In the genomic region with DNA sequence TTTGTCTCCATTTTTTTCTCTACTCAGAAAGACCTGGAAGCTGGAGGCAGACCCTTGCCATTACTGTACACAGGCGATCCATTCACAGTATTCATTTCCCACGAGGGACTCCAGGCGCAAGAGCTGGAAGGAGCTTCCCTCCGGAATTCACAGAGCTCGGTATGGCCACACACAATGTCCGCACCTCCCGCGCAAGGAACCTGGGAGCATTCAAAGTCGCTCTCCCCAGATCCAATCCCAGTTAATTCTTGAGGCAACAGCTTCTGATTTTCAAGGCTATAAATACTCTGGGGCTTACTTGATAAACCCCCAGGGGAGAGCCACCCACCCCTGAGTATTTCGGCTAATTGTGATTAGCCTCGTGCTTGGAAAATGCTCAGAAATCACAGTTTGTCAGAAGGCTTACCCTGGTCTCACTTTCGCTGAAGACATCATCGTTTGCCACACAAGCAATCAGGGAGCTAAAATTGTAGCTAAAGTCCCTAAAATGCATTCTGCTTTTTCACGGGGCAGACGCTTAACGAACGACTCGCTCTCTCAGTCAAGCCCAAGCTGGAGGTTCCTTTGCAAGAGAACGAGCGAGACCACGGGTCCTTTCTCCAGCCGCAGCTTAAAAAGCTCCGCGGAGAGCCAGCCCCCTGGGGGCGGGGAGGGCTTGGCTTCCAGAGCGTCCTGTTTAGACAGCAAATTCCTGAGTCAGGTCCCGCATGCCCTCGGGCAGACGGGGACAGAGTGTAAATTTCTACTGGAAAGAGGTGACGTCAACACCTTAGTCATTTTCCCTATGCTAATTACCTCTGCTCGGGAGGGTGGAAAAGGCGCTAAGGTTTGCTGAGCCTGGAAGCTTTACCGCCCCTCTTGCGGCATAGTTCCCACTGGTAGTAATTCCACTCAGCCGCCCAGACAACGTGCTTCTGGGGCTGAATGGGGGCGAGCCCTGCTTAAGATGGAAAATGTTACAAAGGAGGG, we compare ENCODE assay signal across 8 mouse cellular contexts. TPM values are rescaled to one million over a fixed set of nuclear protein-coding genes. Genes with fewer than 3 reads are reported as not detected.
DNase-seq lines count a peak whose midpoint lies in the region; ATAC-seq and TF ChIP-seq lines count a peak whose summit lies in the region.

No protein-coding gene starts in this region.

- H3K79me2 ChIP-seq in C2C12 (ENCODE audit: control insufficient read depth, insufficient read depth), result no peaks in the 10 kb centered on the region
- H3K79me2 ChIP-seq in liver, adult 2 months (ENCODE audit: control insufficient read depth, insufficient read depth, low read length), result no peaks in the 10 kb centered on the region

- DNase-seq in brain, embryonic 18.5 days (ENCODE audit: low read depth, low spot score), result peak; percentile 42
- DNase-seq in forebrain, embryonic 11.5 days (ENCODE audit: low spot score), result peak; percentile 94
- DNase-seq in kidney, postnatal 0 days (ENCODE audit: low spot score), result peak; percentile 95
- peak; percentile 92 for DNase-seq in liver, adult 2 months (ENCODE audit: extremely low read depth, low read depth, low spot score)

- peaks cover 28% of the 10 kb centered on the region for H3K4me1 ChIP-seq in forebrain, embryonic 11.5 days (replicated peaks; ENCODE audit: control insufficient read depth, insufficient read depth, low read length)
- H3K4me1 ChIP-seq in heart, embryonic 14.5 days (ENCODE audit: control insufficient read depth in 2 of 2, insufficient read depth in 2 of 2, low read length in 2 of 2), result peaks cover 41 to 60% of the 10 kb centered on the region in 2 experiments
- peaks cover 28% of the 10 kb centered on the region for H3K4me1 ChIP-seq in kidney, postnatal 0 days (replicated peaks; ENCODE audit: insufficient read depth, low read length)
- peaks cover 26% of the 10 kb centered on the region for H3K4me1 ChIP-seq in liver, adult 2 months (ENCODE audit: control insufficient read depth, insufficient read depth, low read length)
- peaks cover 2% of the 10 kb centered on the region; the same call in 1 of the 2 replicates for H3K4me1 ChIP-seq in testis, adult 2 months (ENCODE audit: control insufficient read depth, insufficient read depth, low read length)

- H3K9me3 ChIP-seq in forebrain, embryonic 11.5 days (ENCODE audit: control insufficient read depth, low read length), result no peaks in the 10 kb centered on the region
- no peaks in the 10 kb centered on the region for H3K9me3 ChIP-seq in heart, embryonic 14.5 days (ENCODE audit: control insufficient read depth, low read length)
- no peaks in the 10 kb centered on the region for H3K9me3 ChIP-seq in kidney, postnatal 0 days (replicated peaks; ENCODE audit: low read length)

- no peak for TF ChIP-seq CTCF in C2C12 (IDR thresholded peaks at IDR 0.05; ENCODE audit: control insufficient read depth, insufficient read depth, insufficient read length)
- TF ChIP-seq CTCF in kidney, postnatal 0 days (IDR thresholded peaks at IDR 0.05; ENCODE audit: low read depth), result no peak; the same call in 1 of the 2 replicates
- TF ChIP-seq CTCF in liver, adult 2 months (IDR thresholded peaks at IDR 0.05; ENCODE audit: low read depth, low read length), result no peak
- TF ChIP-seq CTCF in testis, adult 2 months (IDR thresholded peaks at IDR 0.05; ENCODE audit: control insufficient read depth, insufficient read depth, insufficient replicate concordance, low read depth, low read length), result no peak

- H3K4me2 ChIP-seq in forebrain, embryonic 11.5 days (ENCODE audit: low read depth, low read length, severe bottlenecking), result peak overlapping the region; percentile 79
- H3K4me2 ChIP-seq in heart, embryonic 14.5 days (ENCODE audit: low read length), result peak overlapping the region; percentile 81
- H3K4me2 ChIP-seq in kidney, postnatal 0 days (ENCODE audit: low read length), result peak overlapping the region; percentile 87

- peak overlapping the region; percentile 60 for H3K9ac ChIP-seq in forebrain, embryonic 11.5 days (ENCODE audit: low read length)
- peak overlapping the region; percentile 96 for H3K9ac ChIP-seq in heart, embryonic 14.5 days (ENCODE audit: low read length)
- H3K9ac ChIP-seq in kidney, postnatal 0 days (ENCODE audit: low read depth, low read length), result peak overlapping the region; percentile 64
- H3K9ac ChIP-seq in liver, adult 2 months (ENCODE audit: low read depth, low read length), result peak overlapping the region; percentile 83

- H3K79me3 ChIP-seq in C2C12 (ENCODE audit: low read depth), result no peaks in the 10 kb centered on the region

- H3K4me3 ChIP-seq in C2C12 (ENCODE audit: insufficient read depth, poor library complexity, severe bottlenecking), result peak overlapping the region; percentile 25
- H3K4me3 ChIP-seq in forebrain, embryonic 11.5 days (ENCODE audit: low read depth, low read length), result peak overlapping the region; percentile 38
- H3K4me3 ChIP-seq in heart, embryonic 14.5 days (ENCODE audit: control insufficient read depth in 1 of 2, insufficient read depth in 1 of 2, low read depth in 1 of 2, low read length in 2 of 2), result peak overlapping the region; percentile 64 to 69
- H3K4me3 ChIP-seq in kidney, postnatal 0 days (replicated peaks; ENCODE audit: low read depth, low read length), result peak overlapping the region; percentile 39
- peak overlapping the region; percentile 57 for H3K4me3 ChIP-seq in liver, adult 2 months (ENCODE audit: insufficient read depth, low read depth, low read length)
- H3K4me3 ChIP-seq in testis, adult 2 months (ENCODE audit: control insufficient read depth, low read depth, low read length), result peak overlapping the region; percentile 56

- under 1% methylated on average over 37 of the region's 37 CpGs for WGBS in forebrain, embryonic 11.5 days
- under 1% methylated on average over 37 of the region's 37 CpGs for WGBS in heart, embryonic 14.5 days
- WGBS in kidney, postnatal 0 days, result under 1% methylated on average over 37 of the region's 37 CpGs
- WGBS in liver, adult 2 months, result under 1% methylated on average over 37 of the region's 37 CpGs

- ATAC-seq in forebrain, embryonic 11.5 days (replicated peaks; ENCODE audit: low FRiP score), result peak; percentile 90
- ATAC-seq in heart, embryonic 14.5 days (ENCODE audit: insufficient number of reproducible peaks, insufficient read depth, low FRiP score, low read depth), result peak; percentile 88
- ATAC-seq in kidney, postnatal 0 days (replicated peaks; ENCODE audit: low FRiP score, low read depth), result peak; percentile 93
- ATAC-seq in monocyte, adult 5-6 weeks (replicated peaks; ENCODE audit: insufficient number of reproducible peaks, low FRiP score, low TSS enrichment, poor library complexity, severe bottlenecking), result peak; percentile 37

- peak; percentile 88 for TF ChIP-seq POLR2A in liver, adult 2 months (IDR thresholded peaks at IDR 0.05; ENCODE audit: extremely low read depth, insufficient read depth, low read length)
- peak; percentile 57 for TF ChIP-seq POLR2A in testis, adult 2 months (IDR thresholded peaks at IDR 0.05; ENCODE audit: control insufficient read depth, low read depth, low read length)

- H3K27ac ChIP-seq in forebrain, embryonic 11.5 days (ENCODE audit: low read depth, low read length), result peak overlapping the region; percentile 76
- H3K27ac ChIP-seq in heart, embryonic 14.5 days (replicated peaks in 1 of 2; ENCODE audit: control insufficient read depth in 1 of 2, insufficient read depth in 1 of 2, low read depth in 2 of 2, low read length in 2 of 2), result peak overlapping the region; percentile 86 to 99
- H3K27ac ChIP-seq in kidney, postnatal 0 days, result peak overlapping the region; percentile 80
- peak overlapping the region; percentile 86 for H3K27ac ChIP-seq in liver, adult 2 months (replicated peaks; ENCODE audit: insufficient read depth, low read depth, low read length)
- H3K27ac ChIP-seq in testis, adult 2 months (ENCODE audit: control insufficient read depth, insufficient read depth, low read depth, low read length), result peak overlapping the region; percentile 47

- H3ac ChIP-seq in C2C12 (ENCODE audit: control insufficient read depth, insufficient read length, low read depth), result peak overlapping the region; percentile 48

- no peaks in the 10 kb centered on the region for H3K27me3 ChIP-seq in C2C12 (ENCODE audit: control insufficient read depth, insufficient read depth, insufficient read length)
- H3K27me3 ChIP-seq in forebrain, embryonic 11.5 days (ENCODE audit: control insufficient read depth, insufficient read depth, low read length), result no peaks in the 10 kb centered on the region
- no peaks in the 10 kb centered on the region for H3K27me3 ChIP-seq in heart, embryonic 14.5 days (ENCODE audit: control insufficient read depth, insufficient read depth, low read length)
- no peaks in the 10 kb centered on the region for H3K27me3 ChIP-seq in kidney, postnatal 0 days (ENCODE audit: insufficient read depth, low read length)
- no peaks in the 10 kb centered on the region for H3K27me3 ChIP-seq in liver, adult 2 months (ENCODE audit: control insufficient read depth, insufficient read depth, low read length)
- no peaks in the 10 kb centered on the region for H3K27me3 ChIP-seq in testis, adult 2 months (ENCODE audit: control insufficient read depth, insufficient read depth, low read length)

- peaks cover 9% of the 10 kb centered on the region for H3K36me3 ChIP-seq in C2C12 (ENCODE audit: control insufficient read depth, insufficient read depth)
- no peaks in the 10 kb centered on the region; the same call in 1 of the 2 replicates for H3K36me3 ChIP-seq in forebrain, embryonic 11.5 days (ENCODE audit: control insufficient read depth, insufficient read depth, low read length)
- H3K36me3 ChIP-seq in heart, embryonic 14.5 days (ENCODE audit: control insufficient read depth, insufficient read depth, low read length), result peaks cover 28% of the 10 kb centered on the region
- H3K36me3 ChIP-seq in kidney, postnatal 0 days (ENCODE audit: insufficient read depth, low read length), result 0 out of 2 replicates have a peak, but pooled peaks cover 2% of the 10 kb centered on the region
- H3K36me3 ChIP-seq in liver, adult 2 months (ENCODE audit: control insufficient read depth, insufficient read depth, low read length), result peaks cover 20% of the 10 kb centered on the region
- no peaks in the 10 kb centered on the region for H3K36me3 ChIP-seq in testis, adult 2 months (ENCODE audit: control insufficient read depth, insufficient read depth, low read length)

TF ChIP-seq in C2C12, 6 proteins besides CTCF, POLR2A, EP300 and RAD21 (continues in another document):
- TF ChIP-seq MYOD1 (IDR thresholded peaks at IDR 0.05; ENCODE audit: control insufficient read depth, insufficient read length, low read depth) (no peak), USF1 (IDR thresholded peaks at IDR 0.05; ENCODE audit: low read depth) (no peak), MAX (IDR thresholded peaks at IDR 0.05) (peak; percentile 73)

RNA-seq across cellular contexts. Expression of a gene that starts 40.5 kb away (rescaled TPM):
- polyA plus RNA-seq in C2C12 (2012; fragmentation: generic; extraction: Trizol), result 0.04 TPM
- polyA plus RNA-seq in forebrain, embryonic 11.5 days (2014; fragmentation: Nextera tagmentation; extraction: Ambion mirVana), result 0.29 TPM in 1 of 2 replicates, not detected in the other
- polyA plus RNA-seq in heart, embryonic 14.5 days (2014; fragmentation: Nextera tagmentation; extraction: Ambion mirVana), result 192 and 199 TPM in 2 replicates
- 12.2 and 13.1 TPM in 2 replicates for polyA plus RNA-seq in kidney, postnatal 0 days (2015; fragmentation: Nextera tagmentation; extraction: Ambion mirVana)
- total RNA-seq in liver, adult 2 months (2014; rRNA removed), result not detected in 2 replicates
- not detected in 2 replicates for polyA plus RNA-seq in liver, adult 2 months (2012; rRNA removed)
- not detected in 3 replicates for total RNA-seq in monocyte, adult 5-6 weeks (2017)
- 0.32 and 0.49 TPM in 2 replicates for polyA plus RNA-seq in testis, adult 2 months (2012; rRNA removed)

Comparison
In these comparisons a context has a peak if more than half of its experiments do, and no peak if none do; other contexts are left out.
1. Peak in every context shown above with its lines: DNase-seq, ATAC-seq, H3K4me3 ChIP-seq and H3K27ac ChIP-seq.
2. DNase-seq: peak in every context shown above with its lines; median percentile 95 in kidney, postnatal 0 days; 94 in forebrain, embryonic 11.5 days; 92 in liver, adult 2 months; 42 in brain, embryonic 18.5 days.
3. ATAC-seq: peak in every context shown above with its lines; median percentile 93 in kidney, postnatal 0 days; 90 in forebrain, embryonic 11.5 days; 88 in heart, embryonic 14.5 days; 37 in monocyte, adult 5-6 weeks.
4. RNA of a gene that starts 40.5 kb away (polyA plus RNA-seq): 192 to 199 TPM in heart, embryonic 14.5 days; 12.2 to 13.1 TPM in kidney, postnatal 0 days, 0.32 to 0.49 TPM in testis, adult 2 months, 0.29 TPM in forebrain, embryonic 11.5 days, 0.04 TPM in C2C12 (single experiment) and not detected in liver, adult 2 months; every median in the first group is over 10 times any median in the second.